In the genomic region with DNA sequence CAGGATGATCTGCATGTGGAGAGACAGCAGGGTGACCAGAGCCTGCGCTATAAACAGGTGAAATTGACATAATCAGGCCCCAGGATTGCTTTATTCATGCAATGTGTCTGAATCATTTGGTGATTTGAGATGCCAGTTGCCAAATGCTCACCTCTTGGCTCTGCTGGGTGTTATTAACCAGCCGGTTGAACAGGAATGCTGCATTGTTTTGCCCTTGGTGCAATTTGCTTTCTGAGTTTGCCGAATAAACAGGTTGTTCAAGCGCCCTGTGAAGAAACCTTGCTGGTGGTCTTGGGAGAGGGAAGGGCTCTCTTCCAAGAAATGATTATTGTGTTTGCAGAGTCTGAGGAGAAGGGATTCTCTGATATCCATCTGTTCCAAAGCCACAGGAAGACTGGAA, we compare ENCODE assay signal across 11 mouse cellular contexts.
"Had no signal": no experiment of that assay in that cellular context is flagged by ENCODE, and none has a peak within 500 bp of the region (broad histone marks: within the 10 kb centered on the region; RNA-seq: fewer than 3 reads in every experiment).

No protein-coding gene starts in this region.

- H3K4me1 ChIP-seq: kidney, embryonic 15.5 days; neural tube, embryonic 13.5 days; stomach, embryonic 15.5 days had no signal

- H3K27me3 ChIP-seq: kidney, embryonic 15.5 days; neural tube, embryonic 13.5 days; stomach, embryonic 15.5 days had no signal

- H3K9me3 ChIP-seq: kidney, embryonic 15.5 days; limb, embryonic 13.5 days; neural tube, embryonic 13.5 days; stomach, embryonic 15.5 days had no signal

- H3K4me3 ChIP-seq: kidney, embryonic 15.5 days; limb, embryonic 13.5 days; neural tube, embryonic 13.5 days; stomach, embryonic 15.5 days had no signal

- H3K27ac ChIP-seq: kidney, embryonic 15.5 days; limb, embryonic 13.5 days; liver, embryonic 14.5 days; stomach, embryonic 15.5 days had no signal

- H3K36me3 ChIP-seq: kidney, embryonic 15.5 days; limb, embryonic 13.5 days; neural tube, embryonic 13.5 days; stomach, embryonic 15.5 days had no signal

- H3K9ac ChIP-seq: kidney, embryonic 15.5 days; limb, embryonic 13.5 days; liver, embryonic 14.5 days; neural tube, embryonic 13.5 days; stomach, embryonic 15.5 days had no signal

- DNase-seq: kidney, postnatal 14 days; left cerebral cortex, postnatal 4 days; lung, adult 18-20 months; right cerebral cortex, postnatal 14 days; thymus, adult 2 months; thymus, postnatal 25 days had no signal

- H3K4me2 ChIP-seq: kidney, embryonic 15.5 days; limb, embryonic 13.5 days; neural tube, embryonic 13.5 days; stomach, embryonic 15.5 days had no signal
